Mouse (Mus musculus) heart, adult 18-20 months (tissue): ENCODE measurements around the gene Syndig1. TPM values are rescaled to one million over a fixed set of nuclear protein-coding genes. Genes with fewer than 3 reads are reported as not detected.

Experiments
- DNase-seq, 2 experiments: peaks; one replicate each; pipeline ENCODE4 v3.0.0; 2021 to 2022; ENCODE audit warnings: mixed read lengths in 1 of 2
- long read RNA-seq, 2 experiments: library from polyadenylated mRNA; stranded (forward); transcript quantifications; one replicate each; pipeline ENCODE4 v2.0.0; 2021
- total RNA-seq, 2 experiments: library from RNA; stranded (reverse); gene quantifications; 2 replicates each; pipeline ENCODE4 v1.2.3; 2021

Syndig1 gene
- total RNA-seq, result under 1 TPM in 1 of 2 experiments, not detected in 1; 0.32 TPM
- long read RNA-seq, experiment 1, result 0 reads
- long read RNA-seq, experiment 2, result 0 reads

GRCm38 (mm10) chr2:149828911-149829310 is at the start of gene Syndig1:
Gene Syndig1 (plus strand): TSS chr2:149829211.
- no peak for DNase-seq

- no peak for DNase-seq
Measured at GRCm38 (mm10) chr2:149798613-149799012, 30.4 kb upstream of the Syndig1 start.

GRCm38 (mm10) chr2:149804599-149805140 is 24.3 kb upstream of the Syndig1 start:
- no peak for DNase-seq

- DNase-seq, result no peak
Measured at GRCm38 (mm10) chr2:149805256-149805655, 23.8 kb upstream of the Syndig1 start.

GRCm38 (mm10) chr2:149812899-149813298 is 16.1 kb upstream of the Syndig1 start:
- DNase-seq, result no peak

- no peak for DNase-seq
Measured at GRCm38 (mm10) chr2:149818395-149818794, 10.6 kb upstream of the Syndig1 start.

GRCm38 (mm10) chr2:149819751-149820150 is 9.3 kb upstream of the Syndig1 start:
- DNase-seq, result no peak

- no peak for DNase-seq
Measured at GRCm38 (mm10) chr2:149820201-149820600, 8.8 kb upstream of the Syndig1 start.

GRCm38 (mm10) chr2:149829955-149830535 is 1.0 kb downstream of the Syndig1 start:
- no peak for DNase-seq

GRCm38 (mm10) chr2:149830536-149831458 is 1.8 kb downstream of the Syndig1 start, which contains the start of gene C530025M09Rik:
Gene C530025M09Rik (minus strand): TSS chr2:149831213.
- peak in 1 of 2 experiments; percentile 3 for DNase-seq

GRCm38 (mm10) chr2:149831459-149832245 is 2.6 kb downstream of the Syndig1 start:
- DNase-seq, result no peak

- no peak for DNase-seq
Measured at GRCm38 (mm10) chr2:149832301-149832700, 3.3 kb downstream of the Syndig1 start.

GRCm38 (mm10) chr2:149835091-149835490 is 6.1 kb downstream of the Syndig1 start:
- no peak for DNase-seq

GRCm38 (mm10) chr2:149836471-149837135 is 7.6 kb downstream of the Syndig1 start:
- DNase-seq, result no peak

GRCm38 (mm10) chr2:149839666-149840065 is 10.7 kb downstream of the Syndig1 start:
- DNase-seq, result no peak

GRCm38 (mm10) chr2:149844575-149844974 is 15.6 kb downstream of the Syndig1 start:
- no peak for DNase-seq

GRCm38 (mm10) chr2:149848778-149849177 is 19.8 kb downstream of the Syndig1 start:
- no peak for DNase-seq

- no peak for DNase-seq
Measured at GRCm38 (mm10) chr2:149861002-149861401, 32.0 kb downstream of the Syndig1 start.

GRCm38 (mm10) chr2:149865914-149866435 is 37.0 kb downstream of the Syndig1 start:
- no peak for DNase-seq

GRCm38 (mm10) chr2:149870496-149870895 is 41.5 kb downstream of the Syndig1 start:
- DNase-seq, result no peak

- DNase-seq, result no peak
Measured at GRCm38 (mm10) chr2:149872496-149872895, 43.5 kb downstream of the Syndig1 start.
